Mouse (Mus musculus) MEL (cell line): Measurements from ENCODE around the gene Ces1d.

ENCODE experiments used
- BHLHE40 ChIP-seq: IDR thresholded peaks from 2 replicates; pipeline ENCODE4 v1.6.1; 2012; ENCODE audit warnings: low read depth, mild to moderate bottlenecking, inconsistent platforms, low read length, improper control_type of control experiment, borderline replicate concordance
- CHD1 ChIP-seq: IDR thresholded peaks from 2 replicates; pipeline ENCODE4 v1.6.1; 2012; ENCODE audit warnings: low read depth, mild to moderate bottlenecking, inconsistent platforms, low read length, improper control_type of control experiment
- CHD2 ChIP-seq: IDR thresholded peaks from 2 replicates; pipeline ENCODE4 v1.6.1; 2011; ENCODE audit warnings: low read length, improper control_type of control experiment
- CTCF ChIP-seq, 3 experiments: IDR thresholded peaks in 2 of 3; conservative IDR thresholded peaks in 1 of 3; 2 replicates each; pipeline ENCODE4 v1.5.1; 2011 to 2012; ENCODE audit warnings: low read length in 3 of 3, low read depth in 2 of 3, mild to moderate bottlenecking in 2 of 3, improper control_type of control experiment in 1 of 3, inconsistent platforms in 1 of 3, mixed read lengths in 1 of 3, moderate library complexity in 1 of 3; ENCODE audit not compliant: control insufficient read depth in 1 of 3, insufficient read depth in 1 of 3, poor library complexity in 1 of 3, severe bottlenecking in 1 of 3
- ELF1 ChIP-seq: IDR thresholded peaks from 2 replicates; pipeline ENCODE4 v1.6.1; 2014; ENCODE audit warnings: low read depth, mild to moderate bottlenecking, inconsistent platforms, low read length, improper control_type of control experiment, moderate library complexity
- MXI1 ChIP-seq: IDR thresholded peaks from 2 replicates; pipeline ENCODE4 v1.6.1; 2011; ENCODE audit warnings: mild to moderate bottlenecking, low read depth, low read length, improper control_type of control experiment
- NELFE ChIP-seq: IDR thresholded peaks from 2 replicates; pipeline ENCODE4 v1.6.1; 2011; ENCODE audit warnings: low read depth, low read length, improper control_type of control experiment
- POLR2A ChIP-seq, 2 experiments: IDR thresholded peaks; 2 replicates each; pipeline ENCODE4 v1.6.1; 2011 to 2012; ENCODE audit warnings: low read length in 2 of 2, mild to moderate bottlenecking in 2 of 2, control low read depth in 1 of 2, improper control_type of control experiment in 1 of 2, low read depth in 1 of 2, moderate library complexity in 1 of 2; ENCODE audit not compliant: control insufficient read depth in 1 of 2, insufficient read depth in 1 of 2, poor library complexity in 1 of 2
- POLR2AphosphoS5 ChIP-seq: IDR thresholded peaks from 2 replicates; pipeline ENCODE4 v1.6.1; 2012; ENCODE audit warnings: low read depth, borderline replicate concordance, mild to moderate bottlenecking, inconsistent platforms, low read length, moderate library complexity, mixed read lengths
- SIN3A ChIP-seq: IDR thresholded peaks from 2 replicates; pipeline ENCODE4 v1.6.1; 2012; ENCODE audit warnings: low read length, improper control_type of control experiment, inconsistent platforms
- USF1 ChIP-seq: IDR thresholded peaks from 2 replicates; pipeline ENCODE4 v1.6.1; 2014; ENCODE audit warnings: low read depth, mild to moderate bottlenecking, inconsistent platforms, low read length, improper control_type of control experiment, moderate library complexity
- ZC3H11A ChIP-seq: IDR thresholded peaks from 2 replicates; pipeline ENCODE4 v1.6.1; 2012; ENCODE audit warnings: low read depth, mild to moderate bottlenecking, inconsistent platforms, low read length, improper control_type of control experiment
- ZKSCAN1 ChIP-seq: IDR thresholded peaks from 2 replicates; pipeline ENCODE4 v1.6.1; 2012; ENCODE audit warnings: low read depth, mild to moderate bottlenecking, inconsistent platforms, low read length, improper control_type of control experiment, moderate library complexity
- ZMIZ1 ChIP-seq: IDR thresholded peaks from 2 replicates; pipeline ENCODE4 v1.6.1; 2012; ENCODE audit warnings: low read depth, mild to moderate bottlenecking, inconsistent platforms, low read length, improper control_type of control experiment, moderate library complexity

GRCm38 (mm10) chr8:93197685-93198525 is at the start of gene Ces1d:
- no peak for TF ChIP-seq CTCF (IDR thresholded peaks at IDR 0.05 in 2 of 3, conservative IDR thresholded peaks at IDR 0.05 in 1 of 3; ENCODE audit: control insufficient read depth in 1 of 3, insufficient read depth in 1 of 3, low read depth in 2 of 3, low read length in 3 of 3, poor library complexity in 1 of 3, severe bottlenecking in 1 of 3)
- no peak for TF ChIP-seq SIN3A
- TF ChIP-seq MXI1, result no peak
- TF ChIP-seq USF1, result no peak
- TF ChIP-seq ZC3H11A, result no peak
- no peak for TF ChIP-seq ELF1
- no peak for TF ChIP-seq POLR2AphosphoS5
- TF ChIP-seq ZKSCAN1, result no peak
- no peak for TF ChIP-seq CHD2
- no peak for TF ChIP-seq ZMIZ1
- no peak for TF ChIP-seq NELFE
- TF ChIP-seq CHD1, result no peak
- TF ChIP-seq POLR2A (IDR thresholded peaks at IDR 0.05; ENCODE audit: control insufficient read depth in 1 of 2, insufficient read depth in 1 of 2, low read depth in 1 of 2, low read length in 2 of 2, poor library complexity in 1 of 2), result no peak
- no peak for TF ChIP-seq BHLHE40
